Mouse (Mus musculus) heart, embryonic 16.5 days (tissue): ENCODE results near the gene Wfdc6a. TPM values are rescaled to one million over a fixed set of nuclear protein-coding genes. Genes with fewer than 3 reads are reported as not detected.

ENCODE experiments used
- ATAC-seq: fragments of 200-750 bp; cut with Nextera tagmentation; replicated peaks from 2 replicates; pipeline ENCODE4 v1.8.0; 2017; ENCODE audit warnings: moderate number of reproducible peaks; ENCODE audit not compliant: insufficient read depth, low FRiP score; ENCODE audit errors: extremely low read depth
- H3K27ac ChIP-seq: fragments of 300-500 bp; sonication (generic); 2 replicates; pipeline ENCODE4 v1.5.1; 2014; ENCODE audit warnings: mild to moderate bottlenecking, low read length, control low read depth, moderate library complexity
- H3K27me3 ChIP-seq: fragments of 300-500 bp; sonication (generic); 2 replicates; pipeline ENCODE4 v1.6.1; 2014; ENCODE audit warnings: low read length, mixed read lengths; ENCODE audit not compliant: control insufficient read depth, insufficient read depth
- H3K36me3 ChIP-seq: fragments of 300-500 bp; sonication (generic); 2 replicates; pipeline ENCODE4 v1.6.1; 2014; ENCODE audit not compliant: control insufficient read depth, insufficient read depth
- H3K4me1 ChIP-seq: fragments of 300-500 bp; sonication (generic); 2 replicates; pipeline ENCODE4 v1.6.1; 2014; ENCODE audit warnings: low read length, mixed read lengths; ENCODE audit not compliant: control insufficient read depth, insufficient read depth
- H3K4me2 ChIP-seq: fragments of 300-500 bp; sonication (generic); 2 replicates; pipeline ENCODE4 v1.6.1; 2014; ENCODE audit warnings: low read depth, mild to moderate bottlenecking, control low read depth, low read length
- H3K4me3 ChIP-seq: fragments of 300-500 bp; sonication (generic); 2 replicates; pipeline ENCODE4 v1.5.1; 2014; ENCODE audit warnings: mild to moderate bottlenecking, control low read depth, low read length
- H3K9ac ChIP-seq: fragments of 300-500 bp; sonication (generic); 2 replicates; pipeline ENCODE4 v1.6.1; 2014; ENCODE audit warnings: low read length, control low read depth
- H3K9me3 ChIP-seq: fragments of 300-500 bp; sonication (generic); replicated peaks from 2 replicates; pipeline ENCODE4 v1.6.1; 2016; ENCODE audit warnings: low read length; ENCODE audit not compliant: control insufficient read depth
- WGBS: fragments of 180-500 bp; shearing (Covaris S2); extraction: QIAGEN DNeasy Blood & Tissue Kit; methylation state at CpG from one replicate; pipeline ENCODE4 v1.1.7; 2014; 5-methylcytosine and 5-hydroxymethylcytosine counted together
- polyA plus RNA-seq: library from polyadenylated mRNA; unstranded; fragments of >200 nt; fragmentation: Nextera tagmentation; extraction: Ambion mirVana; gene quantifications from 2 replicates; pipeline ENCODE4 v1.2.1, GENCODE M21; 2015

Gene Wfdc6a
- polyA plus RNA-seq, 1 experiment from 2014 or later = 0.30 TPM

DNA sequence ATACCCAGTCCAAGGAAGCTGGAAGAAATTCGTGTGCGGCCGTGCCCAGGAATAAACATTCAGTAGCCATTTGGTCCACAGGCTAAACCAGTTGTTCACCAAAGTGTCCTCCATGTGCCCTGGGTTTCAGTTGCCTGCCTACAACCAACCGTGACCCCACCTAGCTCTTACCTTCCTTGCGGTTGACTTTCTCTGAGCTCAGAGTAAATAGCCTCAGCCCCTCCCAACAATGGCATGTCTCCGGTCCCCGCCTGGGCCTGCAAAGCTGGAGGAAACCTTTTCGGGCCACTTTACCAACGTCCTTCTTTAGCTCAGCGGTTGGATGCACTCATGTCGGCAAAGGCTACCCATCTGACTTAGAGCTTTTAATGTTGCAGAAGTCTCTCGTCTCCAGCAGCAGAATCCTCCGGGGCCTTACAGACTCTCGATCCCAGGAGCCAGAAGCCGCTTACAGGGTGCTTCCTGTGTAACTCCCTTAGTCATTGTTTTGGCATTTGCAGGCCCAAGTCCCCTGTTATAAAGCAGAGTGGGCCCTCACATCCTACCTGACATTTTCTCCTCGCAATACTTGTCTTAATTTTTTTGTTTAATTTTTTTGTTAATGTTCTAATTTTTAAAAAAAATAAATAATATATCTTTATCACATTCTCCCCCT, 26.1 kb downstream of the Wfdc6a start:
- no peaks in the 10 kb centered on the region for H3K9me3 ChIP-seq
- no peak for ATAC-seq
- WGBS = 38% methylated on average over 16 of the region's 16 CpGs
- peaks cover 7% of the 10 kb centered on the region for H3K4me1 ChIP-seq
- H3K9ac ChIP-seq = no peak overlapping the region
- no peak overlapping the region for H3K27ac ChIP-seq
- no peak overlapping the region for H3K4me3 ChIP-seq
- H3K36me3 ChIP-seq = no peaks in the 10 kb centered on the region
- no peak overlapping the region for H3K4me2 ChIP-seq
- H3K27me3 ChIP-seq = peaks cover 18% of the 10 kb centered on the region

DNA sequence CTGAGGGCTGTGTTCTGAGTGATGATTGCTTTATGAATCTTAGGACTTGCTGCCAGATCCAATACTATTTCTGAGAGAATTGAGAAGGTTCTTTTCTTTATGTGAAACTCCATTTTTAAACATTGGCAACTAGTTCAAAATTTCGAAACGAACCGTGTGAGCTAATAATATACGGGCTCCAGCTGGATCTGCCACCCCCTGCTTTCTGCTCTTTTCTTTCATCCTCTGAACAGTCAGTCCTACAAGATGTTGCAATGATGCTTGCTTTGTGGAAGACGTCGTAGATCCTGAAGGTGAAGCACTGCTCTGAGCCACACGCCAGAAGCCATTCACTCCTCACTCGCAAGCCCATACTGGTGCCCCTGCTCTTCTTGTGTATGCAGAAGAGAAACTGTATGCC, 26.8 kb downstream of the Wfdc6a start:
- Histone ChIP-seq H3K27me3 (peaks cover 15% of the 10 kb centered on the region), H3K27ac (no peak overlapping the region), H3K9ac (no peak overlapping the region), H3K36me3 (no peaks in the 10 kb centered on the region), H3K4me1 (peaks cover 3% of the 10 kb centered on the region), H3K4me2 (no peak overlapping the region), H3K4me3 (no peak overlapping the region), H3K9me3 (no peaks in the 10 kb centered on the region)
- ATAC-seq = no peak
- WGBS = 73% methylated on average over 8 of the region's 8 CpGs

DNA sequence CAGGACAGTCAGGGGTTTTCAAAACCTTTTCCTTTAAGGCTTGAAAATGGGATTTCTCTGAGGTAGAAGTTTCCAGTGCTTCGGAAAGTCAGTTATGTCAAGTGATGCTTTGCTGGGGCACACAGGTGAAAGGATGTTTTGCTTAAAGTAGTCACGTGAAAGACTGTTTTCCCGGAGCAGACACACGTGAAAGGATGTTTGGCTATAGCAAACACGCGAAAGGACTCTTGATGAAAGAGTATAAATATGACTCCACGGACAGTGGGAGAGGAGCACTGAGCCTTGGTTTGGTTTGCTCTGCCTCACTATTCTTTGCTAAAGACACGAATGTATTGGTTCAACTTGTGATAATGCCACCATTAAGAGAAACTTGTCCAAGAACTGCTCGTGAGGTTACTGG, 33.7 kb downstream of the Wfdc6a start:
- WGBS = 79% methylated on average over 9 of the region's 9 CpGs
- H3K36me3 ChIP-seq = no peaks in the 10 kb centered on the region
- no peak overlapping the region for H3K4me2 ChIP-seq
- no peaks in the 10 kb centered on the region for H3K4me1 ChIP-seq
- H3K27me3 ChIP-seq = peaks cover 10% of the 10 kb centered on the region
- H3K9ac ChIP-seq = no peak overlapping the region
- H3K27ac ChIP-seq = no peak overlapping the region
- H3K4me3 ChIP-seq = no peak overlapping the region
- no peaks in the 10 kb centered on the region for H3K9me3 ChIP-seq
- ATAC-seq = no peak

DNA sequence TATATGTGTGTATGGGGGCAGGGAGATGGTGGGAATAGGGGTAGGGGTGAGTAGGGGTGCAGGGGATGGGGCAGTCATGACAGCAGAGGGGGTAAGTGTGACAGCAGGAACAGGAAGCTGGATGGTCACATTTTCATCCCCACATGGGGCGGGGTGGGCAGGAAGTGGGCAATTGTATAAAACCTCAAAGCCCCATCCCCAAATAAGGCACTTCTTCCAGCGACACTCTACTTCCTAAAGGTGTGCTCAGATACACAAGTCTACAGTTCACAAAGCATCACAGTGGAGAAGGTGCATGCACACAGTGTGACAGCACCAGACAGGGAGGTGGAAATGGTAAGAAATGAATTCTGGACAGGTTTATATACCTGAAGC, 34.4 kb downstream of the Wfdc6a start:
- 67% methylated on average over 2 of the region's 2 CpGs for WGBS
- Histone ChIP-seq H3K9me3 (no peaks in the 10 kb centered on the region), H3K4me2 (no peak overlapping the region), H3K4me3 (no peak overlapping the region), H3K4me1 (no peaks in the 10 kb centered on the region), H3K27ac (no peak overlapping the region), H3K27me3 (peaks cover 10% of the 10 kb centered on the region), H3K9ac (no peak overlapping the region), H3K36me3 (no peaks in the 10 kb centered on the region)
- no peak for ATAC-seq

DNA sequence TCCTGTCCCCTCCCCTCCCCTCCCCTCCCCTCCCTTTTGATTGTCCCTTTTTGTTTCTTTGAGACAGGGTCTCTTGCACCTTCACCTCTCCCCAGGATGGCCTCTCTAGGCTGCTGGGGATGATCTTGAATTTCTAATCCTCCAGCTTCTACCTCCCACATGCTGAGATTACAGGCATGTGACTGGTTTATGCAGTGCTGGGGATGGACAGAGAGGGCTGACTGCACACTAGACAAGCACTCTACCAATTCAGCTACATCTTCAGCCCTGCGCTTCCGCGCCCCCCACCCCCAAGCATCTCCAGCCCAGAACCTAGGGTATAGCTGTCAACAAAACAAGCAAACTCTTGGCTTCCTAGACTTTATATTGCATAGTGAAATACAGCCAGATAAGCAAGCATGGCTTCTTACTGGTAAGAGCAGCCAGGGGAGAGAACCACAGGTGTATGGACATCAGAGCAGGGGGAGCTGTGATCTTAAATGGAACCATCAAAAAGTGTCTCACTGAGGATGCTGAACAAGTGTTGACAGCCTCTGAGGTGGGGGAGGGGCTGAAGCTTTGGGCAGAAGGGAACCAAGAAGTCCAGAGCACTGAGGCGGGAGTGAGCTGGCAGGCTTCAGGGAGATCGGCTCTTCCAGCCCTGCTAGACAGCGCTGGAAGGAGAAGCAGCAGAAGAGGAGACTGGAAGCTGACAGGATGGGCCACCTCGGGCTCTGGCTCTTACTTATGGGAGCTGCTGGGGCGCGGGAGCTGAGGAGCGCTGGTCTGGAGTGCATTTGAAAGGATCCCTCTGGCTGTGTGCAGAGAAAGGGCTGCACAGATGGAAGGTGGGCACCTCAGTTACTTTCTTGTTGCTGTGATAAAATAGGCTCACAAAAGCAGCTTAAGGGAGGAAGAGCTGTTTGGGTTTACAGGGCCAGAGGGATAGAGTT, 35.0 kb downstream of the Wfdc6a start:
- WGBS = 24% methylated on average over 10 of the region's 10 CpGs
- no peak overlapping the region for H3K27ac ChIP-seq
- no peak overlapping the region for H3K9ac ChIP-seq
- ATAC-seq = no peak
- H3K4me1 ChIP-seq = no peaks in the 10 kb centered on the region
- H3K27me3 ChIP-seq = peaks cover 10% of the 10 kb centered on the region
- no peak overlapping the region for H3K4me2 ChIP-seq
- no peaks in the 10 kb centered on the region for H3K36me3 ChIP-seq
- no peak overlapping the region for H3K4me3 ChIP-seq
- H3K9me3 ChIP-seq = no peaks in the 10 kb centered on the region

DNA sequence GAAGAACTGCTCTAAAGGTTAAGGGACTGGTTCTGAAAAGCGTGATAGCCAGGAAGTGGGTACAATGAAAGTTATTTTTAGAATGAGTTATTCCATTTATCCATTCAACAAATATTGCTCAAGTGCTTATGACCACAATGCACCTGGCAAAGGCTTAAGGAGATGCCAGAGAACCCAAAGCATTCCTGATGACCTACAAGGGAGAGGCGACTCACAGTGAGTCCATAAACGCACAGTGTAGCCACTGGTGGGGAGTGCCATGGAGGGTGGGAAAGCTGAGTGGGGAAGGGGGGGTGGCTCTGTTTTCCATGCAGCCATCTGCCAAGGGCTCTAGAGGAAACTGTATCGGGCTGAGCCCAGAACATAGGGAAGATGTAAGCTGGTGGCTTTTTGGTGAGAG, 35.9 kb downstream of the Wfdc6a start:
- Histone ChIP-seq H3K27me3 (peaks cover 10% of the 10 kb centered on the region), H3K36me3 (no peaks in the 10 kb centered on the region), H3K9ac (no peak overlapping the region), H3K4me1 (no peaks in the 10 kb centered on the region), H3K4me2 (no peak overlapping the region), H3K9me3 (no peaks in the 10 kb centered on the region), H3K27ac (no peak overlapping the region), H3K4me3 (no peak overlapping the region)
- no peak for ATAC-seq
- 33% methylated on average over 4 of the region's 4 CpGs for WGBS

DNA sequence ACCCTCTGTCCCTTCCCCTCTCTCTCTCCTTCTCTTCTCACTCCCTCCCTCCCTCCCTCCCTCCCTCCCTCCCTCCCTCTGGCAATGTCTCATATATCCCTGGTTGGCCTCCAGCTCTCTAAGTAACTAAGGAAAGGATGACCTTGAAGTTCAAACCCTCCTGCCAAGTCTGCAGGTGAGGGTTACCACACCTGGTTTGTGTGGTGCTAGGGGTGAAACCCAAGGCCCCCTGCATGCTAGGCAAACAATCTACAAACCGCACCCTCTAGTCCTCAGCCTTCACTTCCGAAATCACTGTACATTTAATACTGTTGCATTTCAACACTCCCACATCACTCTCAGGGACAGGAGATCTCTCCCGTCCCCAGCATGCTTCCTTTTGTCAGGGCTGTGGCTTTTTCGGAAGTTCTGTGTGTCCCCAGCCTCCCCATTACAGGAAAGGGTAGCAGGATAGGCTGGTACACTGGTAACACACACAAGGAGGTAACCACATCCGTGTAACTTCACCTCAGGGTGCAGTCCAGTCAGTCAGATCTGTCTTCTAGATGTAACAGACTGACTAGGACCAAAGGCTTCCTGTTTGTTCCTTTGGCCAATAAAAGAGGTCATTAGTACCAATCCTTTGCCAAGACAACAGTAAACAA, 40.7 kb downstream of the Wfdc6a start:
- H3K4me3 ChIP-seq = no peak overlapping the region
- H3K4me2 ChIP-seq = no peak overlapping the region
- peaks cover 4% of the 10 kb centered on the region for H3K9me3 ChIP-seq
- H3K9ac ChIP-seq = no peak overlapping the region
- H3K27ac ChIP-seq = no peak overlapping the region
- no peaks in the 10 kb centered on the region; the same call in 1 of the 2 replicates for H3K36me3 ChIP-seq
- H3K27me3 ChIP-seq = peaks cover 2% of the 10 kb centered on the region; the same call in 1 of the 2 replicates
- WGBS = 37% methylated on average over 5 of the region's 5 CpGs
- no peak for ATAC-seq
- no peaks in the 10 kb centered on the region for H3K4me1 ChIP-seq

DNA sequence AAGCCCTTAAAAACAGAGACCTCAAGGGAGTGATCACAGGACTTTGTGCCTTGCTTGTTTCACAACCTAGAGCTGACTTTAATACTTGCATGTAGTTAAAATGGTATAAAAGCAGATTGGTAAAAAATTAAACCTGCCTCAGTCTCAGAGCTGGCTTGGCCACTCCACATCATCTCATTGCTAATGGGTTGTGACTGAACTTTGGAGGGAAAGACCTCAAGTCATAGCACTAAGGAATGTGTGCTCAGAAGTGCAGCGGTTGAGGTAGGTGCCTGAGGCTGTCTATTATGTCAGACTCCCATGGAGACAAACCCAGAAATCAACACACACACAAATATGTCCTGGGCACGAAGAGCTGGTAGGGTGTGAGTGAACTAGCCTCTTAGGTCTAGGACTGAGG, 41.5 kb downstream of the Wfdc6a start:
- Histone ChIP-seq H3K9ac (no peak overlapping the region), H3K4me3 (no peak overlapping the region), H3K4me2 (no peak overlapping the region), H3K27ac (no peak overlapping the region), H3K4me1 (no peaks in the 10 kb centered on the region), H3K27me3 (peaks cover 2% of the 10 kb centered on the region; the same call in 1 of the 2 replicates), H3K9me3 (peaks cover 4% of the 10 kb centered on the region), H3K36me3 (no peaks in the 10 kb centered on the region; the same call in 1 of the 2 replicates)
- ATAC-seq = no peak
- whole genome bisulfite sequencing = 54% methylated on average over 2 of the region's 2 CpGs

DNA sequence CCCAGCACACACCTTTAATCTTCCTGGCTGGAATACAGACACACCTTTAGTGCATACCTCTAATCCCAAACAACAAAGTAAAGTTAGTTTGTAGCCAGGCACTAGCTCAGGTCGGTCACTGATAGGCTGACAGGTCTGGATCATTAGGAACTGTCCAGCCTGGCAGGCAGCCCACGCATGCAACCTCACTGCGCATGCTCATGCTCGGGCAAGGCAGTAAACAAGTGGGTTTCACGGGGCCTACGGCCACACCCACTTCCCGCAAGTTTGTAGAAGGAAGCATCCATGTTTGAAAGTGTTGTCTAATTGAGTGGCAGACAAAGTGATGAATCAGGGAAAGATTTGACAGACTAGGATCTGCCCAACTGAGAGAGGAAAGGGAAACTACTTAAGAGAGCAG, 42.6 kb downstream of the Wfdc6a start:
- Histone ChIP-seq H3K4me2 (no peak overlapping the region), H3K4me3 (no peak overlapping the region), H3K4me1 (no peaks in the 10 kb centered on the region), H3K27me3 (peaks cover 4% of the 10 kb centered on the region; the same call in 1 of the 2 replicates), H3K27ac (no peak overlapping the region), H3K9me3 (peaks cover 4% of the 10 kb centered on the region), H3K36me3 (no peaks in the 10 kb centered on the region; the same call in 1 of the 2 replicates), H3K9ac (no peak overlapping the region)
- 82% methylated on average over 7 of the region's 7 CpGs for WGBS
- no peak for ATAC-seq
